Mouse (Mus musculus): ENCODE measurements around the gene Dna2.

DNA sequence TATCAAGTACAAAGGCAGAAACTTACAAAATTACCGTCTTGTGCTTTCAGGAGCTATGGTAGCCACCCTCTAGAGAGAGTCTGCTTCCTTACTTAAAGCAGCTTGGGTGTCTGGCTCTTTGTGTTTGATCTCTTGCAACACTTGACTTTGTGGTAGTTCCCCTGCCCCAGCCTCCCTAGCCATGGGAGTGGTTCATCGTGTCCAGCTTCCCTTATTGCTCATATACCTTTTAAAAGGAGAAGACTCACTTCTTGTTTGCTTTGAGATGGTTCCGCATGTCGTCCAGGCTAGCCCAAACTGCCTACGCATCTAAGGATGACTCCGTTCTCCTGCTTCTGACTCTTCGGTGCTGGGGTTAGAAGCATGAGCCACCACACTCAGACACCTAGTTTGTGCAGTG lies 1.7 kb downstream of the Dna2 start:
- TF ChIP-seq POLR2A (IDR thresholded peaks at IDR 0.05; ENCODE audit: borderline replicate concordance, extremely low read depth, insufficient read depth, insufficient read length, poor library complexity, severe bottlenecking) (no peak), CTCF (IDR thresholded peaks at IDR 0.05; ENCODE audit: borderline replicate concordance, extremely low read depth, insufficient read depth, insufficient read length) (no peak)
